Mouse (Mus musculus) intestine, embryonic 14.5 days (tissue): ENCODE measurements around the gene Cnnm2. TPM values are rescaled to one million over a fixed set of nuclear protein-coding genes. Genes with fewer than 3 reads are reported as not detected.

Source experiments
- ATAC-seq: fragments of 200-750 bp; cut with Nextera tagmentation; replicated peaks from 2 replicates; pipeline ENCODE4 v1.8.0; 2017; ENCODE audit warnings: low read depth, moderate number of reproducible peaks, moderate TSS enrichment, moderate library complexity; ENCODE audit not compliant: low FRiP score, low TSS enrichment
- DNase-seq: peaks from one replicate; pipeline ENCODE4 v3.0.0-alpha.2; 2018; ENCODE audit warnings: low spot score
- H3K27ac ChIP-seq: fragments of 300-500 bp; sonication (generic); 2 replicates; pipeline ENCODE4 v1.5.1; 2014; ENCODE audit warnings: low read depth, mild to moderate bottlenecking, control low read depth
- H3K27me3 ChIP-seq: fragments of 300-500 bp; sonication (generic); replicated peaks from 2 replicates; pipeline ENCODE4 v1.6.1; 2014; ENCODE audit warnings: low read length, control low read depth; ENCODE audit not compliant: control insufficient read depth, insufficient read depth
- H3K36me3 ChIP-seq: fragments of 300-500 bp; sonication (generic); 2 replicates; pipeline ENCODE4 v1.6.1; 2014; ENCODE audit warnings: low read length, control low read depth; ENCODE audit not compliant: control insufficient read depth, insufficient read depth
- H3K4me1 ChIP-seq: fragments of 300-500 bp; sonication (generic); replicated peaks from 2 replicates; pipeline ENCODE4 v1.6.1; 2014; ENCODE audit warnings: low read length, control low read depth, mixed read lengths; ENCODE audit not compliant: control insufficient read depth, insufficient read depth
- H3K4me2 ChIP-seq: fragments of 300-500 bp; sonication (generic); 2 replicates; pipeline ENCODE4 v1.6.1; 2014; ENCODE audit warnings: low read length
- H3K4me3 ChIP-seq: fragments of 300-500 bp; sonication (generic); 2 replicates; pipeline ENCODE4 v1.5.1; 2014; ENCODE audit warnings: low read depth, low read length, control low read depth, mixed read lengths
- H3K9ac ChIP-seq: fragments of 300-500 bp; sonication (generic); 2 replicates; pipeline ENCODE4 v1.6.1; 2014; ENCODE audit warnings: mild to moderate bottlenecking, low read length
- H3K9me3 ChIP-seq: fragments of 300-500 bp; sonication (generic); 2 replicates; pipeline ENCODE4 v1.6.1; 2016; ENCODE audit warnings: low read length, control low read depth; ENCODE audit not compliant: control insufficient read depth
- WGBS: fragments of 180-500 bp; shearing (Covaris S2); extraction: QIAGEN DNeasy Blood & Tissue Kit; methylation state at CpG from one replicate; pipeline ENCODE4 v1.1.7; 2014; 5-methylcytosine and 5-hydroxymethylcytosine counted together
- polyA plus RNA-seq: library from polyadenylated mRNA; unstranded; fragments of >200 nt; fragmentation: Nextera tagmentation; extraction: Ambion mirVana; gene quantifications from 2 replicates; pipeline ENCODE4 v1.2.1, GENCODE M21; 2014

Cnnm2 gene
- polyA plus RNA-seq, 1 experiment from 2014 or later = 2.2 TPM

DNA sequence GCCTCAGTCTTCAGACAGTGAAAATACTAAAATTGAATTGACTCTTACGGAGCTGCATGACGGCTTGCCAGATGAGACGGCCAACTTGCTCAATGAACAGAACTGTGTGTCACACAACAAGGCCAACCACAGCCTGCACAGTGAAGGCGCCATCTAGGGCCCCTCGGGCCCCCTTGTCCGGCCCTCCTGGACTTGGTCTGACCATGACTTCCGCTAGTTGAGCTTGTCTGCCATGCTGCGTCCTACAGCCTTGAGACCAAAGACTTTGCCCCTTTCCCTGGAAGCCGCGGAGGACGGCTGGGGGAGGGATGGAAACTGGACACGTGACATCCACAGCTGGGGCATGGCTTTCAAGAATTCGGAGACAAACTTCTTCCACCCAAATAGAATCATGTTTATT is 116.5 kb downstream of the Cnnm2 start:
- no peaks in the 10 kb centered on the region for H3K4me1 ChIP-seq
- no peak overlapping the region for H3K27ac ChIP-seq
- H3K9me3 ChIP-seq = no peaks in the 10 kb centered on the region
- no peak overlapping the region for H3K9ac ChIP-seq
- DNase-seq = no peak
- H3K4me3 ChIP-seq = no peak overlapping the region
- H3K27me3 ChIP-seq = no peaks in the 10 kb centered on the region
- WGBS = 88% methylated on average over 13 of the region's 13 CpGs
- H3K4me2 ChIP-seq = no peak overlapping the region
- no peak for ATAC-seq
- H3K36me3 ChIP-seq = peaks cover 4% of the 10 kb centered on the region; the same call in 1 of the 2 replicates

DNA sequence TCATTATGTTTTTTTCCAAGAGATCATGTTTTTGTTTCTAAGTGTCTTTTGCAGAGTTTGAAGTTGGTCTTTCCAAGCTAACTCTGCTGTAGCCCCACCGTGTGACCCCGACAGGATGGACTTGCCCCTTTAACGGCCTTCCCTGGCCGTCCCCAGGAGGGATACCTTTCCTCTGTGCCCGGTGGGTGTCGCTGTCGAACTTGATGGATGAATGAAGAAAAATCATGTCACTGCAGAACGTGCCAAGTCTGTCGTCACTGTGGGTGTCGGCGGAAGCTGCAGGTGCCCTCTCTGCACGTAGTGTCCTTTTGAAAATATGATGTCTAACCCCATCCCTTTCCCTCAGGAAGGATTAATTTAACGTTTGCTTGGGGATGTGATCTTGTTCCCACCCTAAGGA is 117.0 kb downstream of the Cnnm2 start:
- Histone ChIP-seq H3K9ac (no peak overlapping the region), H3K9me3 (no peaks in the 10 kb centered on the region), H3K4me3 (no peak overlapping the region), H3K4me2 (no peak overlapping the region), H3K4me1 (no peaks in the 10 kb centered on the region), H3K27ac (no peak overlapping the region), H3K36me3 (peaks cover 9% of the 10 kb centered on the region; the same call in 1 of the 2 replicates), H3K27me3 (no peaks in the 10 kb centered on the region)
- 51% methylated on average over 13 of the region's 13 CpGs for WGBS
- DNase-seq = no peak
- ATAC-seq = no peak

- DNase-seq (no peak), ATAC-seq (no peak)
- WGBS = 90% methylated on average over 2 of the region's 2 CpGs
These were observed 118.5 kb downstream of the Cnnm2 start for GRCm38 (mm10) chr19:46879876-46880275.

GRCm38 (mm10) chr19:46885365-46885764 is 124.0 kb downstream of the Cnnm2 start:
- H3K4me3 ChIP-seq = no peak overlapping the region
- no peaks in the 10 kb centered on the region for H3K4me1 ChIP-seq
- ATAC-seq (no peak), DNase-seq (no peak)
- H3K4me2 ChIP-seq = no peak overlapping the region
- 95% methylated on average over 4 of the region's 4 CpGs for WGBS
- no peak overlapping the region for H3K9ac ChIP-seq
- H3K27me3 ChIP-seq = no peaks in the 10 kb centered on the region
- H3K27ac ChIP-seq = no peak overlapping the region
- H3K36me3 ChIP-seq = peaks cover 67% of the 10 kb centered on the region
- no peaks in the 10 kb centered on the region for H3K9me3 ChIP-seq

More at GRCm38 (mm10) chr19:46879876-46880275, 118.5 kb downstream of the Cnnm2 start:
- H3K27ac ChIP-seq = no peak overlapping the region
- no peak overlapping the region for H3K9ac ChIP-seq
- H3K36me3 ChIP-seq = peaks cover 18% of the 10 kb centered on the region
- no peaks in the 10 kb centered on the region for H3K27me3 ChIP-seq
- H3K4me3 ChIP-seq = no peak overlapping the region
- H3K9me3 ChIP-seq = no peaks in the 10 kb centered on the region
- no peaks in the 10 kb centered on the region for H3K4me1 ChIP-seq
- no peak overlapping the region for H3K4me2 ChIP-seq

DNA sequence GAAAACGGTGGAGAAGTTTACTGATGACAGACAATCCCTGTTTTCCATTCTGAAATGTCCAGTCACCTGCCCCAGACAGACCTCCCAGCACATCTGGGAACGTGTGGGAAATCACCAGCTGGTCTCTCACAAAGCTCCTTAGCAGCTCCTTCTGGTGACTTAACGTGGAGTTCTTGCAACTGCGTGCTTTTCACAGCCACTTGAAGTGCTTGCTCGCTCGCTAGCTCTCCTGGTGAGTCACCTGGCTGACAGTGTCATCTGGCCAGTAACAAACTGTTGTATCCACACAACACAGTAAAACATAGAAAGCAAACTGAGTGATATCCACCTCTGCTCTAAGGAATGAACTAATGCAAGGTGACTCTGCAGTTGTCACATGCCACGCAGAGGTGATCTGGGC is 125.4 kb downstream of the Cnnm2 start:
- H3K27ac ChIP-seq = no peak overlapping the region; the same call in 1 of the 2 replicates
- no peaks in the 10 kb centered on the region for H3K4me1 ChIP-seq
- ATAC-seq (no peak), DNase-seq (no peak)
- H3K36me3 ChIP-seq = peaks cover 79% of the 10 kb centered on the region
- no peak overlapping the region for H3K9ac ChIP-seq
- no peak overlapping the region for H3K4me2 ChIP-seq
- H3K9me3 ChIP-seq = no peaks in the 10 kb centered on the region
- H3K27me3 ChIP-seq = no peaks in the 10 kb centered on the region
- H3K4me3 ChIP-seq = no peak overlapping the region
- WGBS = 82% methylated on average over 7 of the region's 7 CpGs

DNA sequence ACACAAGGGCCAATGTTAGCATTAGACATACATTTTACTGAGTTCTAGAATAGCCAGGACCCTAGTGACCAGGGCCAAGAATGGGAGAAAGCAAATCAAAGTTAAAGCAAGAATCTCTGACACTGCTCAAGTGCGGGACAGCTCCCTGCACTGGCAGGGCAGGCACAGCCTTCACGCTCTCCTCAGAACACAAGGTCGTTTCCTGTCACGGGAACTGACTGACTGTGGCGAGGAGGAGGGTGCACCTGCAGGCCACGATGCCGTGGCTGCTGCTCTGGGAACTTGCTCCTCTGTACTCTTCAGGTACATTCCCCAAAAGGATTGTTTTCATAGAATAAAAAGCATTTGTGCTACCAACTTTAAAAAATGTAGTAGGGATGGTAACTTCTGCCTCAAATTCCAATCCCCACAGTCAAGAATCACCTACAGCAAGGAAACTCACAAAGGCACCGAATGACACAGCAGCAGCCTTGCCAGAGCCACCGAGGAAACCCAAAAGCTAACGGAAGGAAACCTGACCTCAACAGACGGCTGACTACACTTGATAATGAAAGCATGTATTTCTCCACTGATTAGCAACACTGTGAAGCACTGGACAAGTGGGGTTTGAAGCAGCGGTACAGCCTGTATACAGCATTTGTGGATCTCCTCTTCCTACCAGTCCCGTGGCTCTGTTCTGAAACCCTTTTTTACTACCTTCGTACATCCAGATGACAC is 126.6 kb downstream of the Cnnm2 start:
- Histone ChIP-seq H3K36me3 (peaks cover 82% of the 10 kb centered on the region), H3K9ac (no peak overlapping the region)

DNA sequence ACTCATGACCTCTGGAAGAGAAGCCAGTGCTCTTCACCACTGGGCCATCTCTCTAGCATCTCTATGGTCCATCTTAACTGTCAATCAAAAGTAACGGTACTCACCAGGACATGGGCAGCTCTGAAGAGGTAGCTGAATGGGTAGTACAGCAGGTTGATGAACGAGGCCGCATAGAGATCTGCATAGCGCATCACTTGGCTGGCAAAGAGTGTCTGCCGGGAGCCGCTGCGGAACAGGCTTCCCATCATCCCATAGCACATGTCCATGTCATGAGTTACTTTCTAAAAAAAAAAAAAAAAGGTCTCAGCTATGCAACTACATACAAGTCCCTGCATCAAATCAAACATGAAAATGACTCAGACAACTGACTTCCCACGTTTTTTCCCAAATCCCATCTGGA is 128.3 kb downstream of the Cnnm2 start:
- no peaks in the 10 kb centered on the region for H3K4me1 ChIP-seq
- H3K4me3 ChIP-seq = no peak overlapping the region
- no peaks in the 10 kb centered on the region for H3K27me3 ChIP-seq
- H3K27ac ChIP-seq = no peak overlapping the region
- H3K36me3 ChIP-seq = peaks cover 71% of the 10 kb centered on the region
- no peak for ATAC-seq
- H3K9me3 ChIP-seq = no peaks in the 10 kb centered on the region
- no peak overlapping the region for H3K9ac ChIP-seq
- 93% methylated on average over 8 of the region's 8 CpGs for WGBS
- H3K4me2 ChIP-seq = no peak overlapping the region
- DNase-seq = no peak

More for the DNA sequence above, 126.6 kb downstream of the Cnnm2 start:
- Histone ChIP-seq H3K27ac (no peak overlapping the region), H3K4me1 (no peaks in the 10 kb centered on the region), H3K27me3 (no peaks in the 10 kb centered on the region), H3K4me2 (no peak overlapping the region), H3K9me3 (no peaks in the 10 kb centered on the region), H3K4me3 (no peak overlapping the region)
- 82% methylated on average over 14 of the region's 14 CpGs for WGBS
- DNase-seq (no peak), ATAC-seq (no peak)

DNA sequence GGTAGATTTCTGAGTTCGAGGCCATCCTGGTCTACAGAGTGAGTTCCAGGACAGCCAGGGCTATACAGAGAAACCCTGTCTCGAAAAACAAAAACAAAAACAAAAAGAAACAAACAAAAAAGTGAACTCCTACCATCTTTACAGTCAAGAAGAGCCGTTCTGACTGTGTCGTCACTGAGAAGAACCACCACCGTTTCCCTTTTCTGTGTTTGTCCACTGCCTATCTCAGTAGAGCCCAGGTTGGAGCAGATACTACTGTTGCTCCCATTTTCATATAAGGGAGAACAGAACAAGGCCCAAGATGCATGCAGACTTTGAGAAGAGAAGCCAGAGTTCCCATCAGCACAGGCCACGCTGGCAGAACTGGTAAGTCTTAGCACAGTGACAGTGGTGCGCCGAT is 129.3 kb downstream of the Cnnm2 start:
- DNase-seq (no peak), ATAC-seq (no peak)
- Histone ChIP-seq H3K27ac (no peak overlapping the region), H3K9me3 (no peaks in the 10 kb centered on the region), H3K4me3 (no peak overlapping the region), H3K36me3 (peaks cover 66% of the 10 kb centered on the region), H3K4me2 (no peak overlapping the region), H3K9ac (no peak overlapping the region), H3K4me1 (no peaks in the 10 kb centered on the region), H3K27me3 (no peaks in the 10 kb centered on the region)
- WGBS = 94% methylated on average over 8 of the region's 8 CpGs

DNA sequence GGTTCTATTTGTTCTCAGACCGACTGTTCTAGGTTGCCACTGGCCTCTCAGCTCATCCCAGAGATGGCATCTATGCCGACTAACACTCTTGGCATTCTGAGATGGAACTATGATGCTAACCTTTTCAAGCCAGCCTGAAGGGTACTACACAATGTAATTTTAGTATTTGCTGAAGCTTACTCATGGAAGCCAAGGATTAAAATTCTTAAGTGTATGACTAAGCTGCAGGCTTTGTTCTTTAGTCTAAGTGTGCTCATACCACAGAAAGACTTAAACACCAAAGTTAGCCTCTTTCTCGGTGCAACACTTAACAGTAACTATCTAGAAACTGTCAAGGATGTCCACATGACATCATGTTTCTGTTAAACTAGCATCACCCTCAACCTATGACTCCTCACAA is 131.5 kb downstream of the Cnnm2 start:
- H3K27me3 ChIP-seq = no peaks in the 10 kb centered on the region
- H3K36me3 ChIP-seq = peaks cover 66% of the 10 kb centered on the region
- no peaks in the 10 kb centered on the region for H3K9me3 ChIP-seq
- DNase-seq (no peak), ATAC-seq (no peak)
- no peak overlapping the region for H3K4me3 ChIP-seq
- no peak overlapping the region for H3K9ac ChIP-seq
- H3K4me1 ChIP-seq = no peaks in the 10 kb centered on the region
- WGBS = 77% methylated on average over 3 of the region's 3 CpGs
- no peak overlapping the region for H3K27ac ChIP-seq
- no peak overlapping the region for H3K4me2 ChIP-seq
